Mouse (Mus musculus): ENCODE results near the gene Prkar1b. TPM values are rescaled to one million over a fixed set of nuclear protein-coding genes. Genes with fewer than 3 reads are reported as not detected.

Prkar1b gene
- polyA plus RNA-seq, 1 experiment from 2014 or later = 207 TPM

GRCm38 (mm10) chr5:139073977-139074376 is 75.8 kb downstream of the Prkar1b start:
- no peak for ATAC-seq (ENCODE audit: low read depth)
- no peaks in the 10 kb centered on the region for H3K27me3 ChIP-seq (ENCODE audit: control insufficient read depth, insufficient read depth, low read length)
- 74% methylated on average over 7 of the region's 7 CpGs for WGBS

DNA sequence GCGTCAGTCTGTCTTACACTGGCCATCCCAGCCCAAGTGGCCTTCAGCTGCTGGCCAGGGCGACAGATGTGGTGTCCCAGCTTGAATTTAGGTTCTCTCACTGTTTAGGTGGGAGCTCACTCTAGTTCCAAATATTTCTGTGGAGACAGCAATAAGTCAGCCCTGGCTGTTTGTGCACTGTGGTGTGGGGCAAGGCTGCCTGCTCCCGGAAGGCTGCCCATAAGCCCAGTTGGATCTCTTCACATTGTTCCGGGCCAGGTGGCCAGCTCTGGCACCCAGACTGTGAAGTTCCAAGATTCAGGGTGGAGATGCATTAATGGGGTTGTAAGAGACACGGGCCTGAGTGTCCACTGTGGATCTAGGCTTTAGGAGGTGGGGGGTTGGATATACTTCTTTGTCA is 76.9 kb downstream of the Prkar1b start:
- 90% methylated on average over 5 of the region's 5 CpGs for WGBS
- H3K27me3 ChIP-seq (ENCODE audit: control insufficient read depth, insufficient read depth, low read length) = no peaks in the 10 kb centered on the region
- no peak overlapping the region for H3K4me3 ChIP-seq (ENCODE audit: low read depth, low read length)
- peaks cover 14% of the 10 kb centered on the region; the same call in 1 of the 2 replicates for H3K4me1 ChIP-seq (ENCODE audit: control insufficient read depth, insufficient read depth, low read length)
- H3K27ac ChIP-seq (ENCODE audit: low read depth, low read length) = no peak overlapping the region
- no peaks in the 10 kb centered on the region for H3K9me3 ChIP-seq (ENCODE audit: control insufficient read depth, low read length)
- no peak for ATAC-seq (ENCODE audit: low read depth)
- H3K4me2 ChIP-seq (ENCODE audit: low read depth, low read length) = no peak overlapping the region
- H3K9ac ChIP-seq (replicated peaks; ENCODE audit: low read depth, low read length) = no peak overlapping the region
- no peaks in the 10 kb centered on the region for H3K36me3 ChIP-seq (ENCODE audit: control insufficient read depth, insufficient read depth, low read length)

More at GRCm38 (mm10) chr5:139073977-139074376, 75.8 kb downstream of the Prkar1b start:
- no peak overlapping the region for H3K9ac ChIP-seq (replicated peaks; ENCODE audit: low read depth, low read length)
- peaks cover 14% of the 10 kb centered on the region; the same call in 1 of the 2 replicates for H3K4me1 ChIP-seq (ENCODE audit: control insufficient read depth, insufficient read depth, low read length)
- no peak overlapping the region for H3K27ac ChIP-seq (ENCODE audit: low read depth, low read length)
- H3K4me2 ChIP-seq (ENCODE audit: low read depth, low read length) = no peak overlapping the region
- no peaks in the 10 kb centered on the region for H3K9me3 ChIP-seq (ENCODE audit: control insufficient read depth, low read length)
- H3K36me3 ChIP-seq (ENCODE audit: control insufficient read depth, insufficient read depth, low read length) = no peaks in the 10 kb centered on the region
- no peak overlapping the region for H3K4me3 ChIP-seq (ENCODE audit: low read depth, low read length)

DNA sequence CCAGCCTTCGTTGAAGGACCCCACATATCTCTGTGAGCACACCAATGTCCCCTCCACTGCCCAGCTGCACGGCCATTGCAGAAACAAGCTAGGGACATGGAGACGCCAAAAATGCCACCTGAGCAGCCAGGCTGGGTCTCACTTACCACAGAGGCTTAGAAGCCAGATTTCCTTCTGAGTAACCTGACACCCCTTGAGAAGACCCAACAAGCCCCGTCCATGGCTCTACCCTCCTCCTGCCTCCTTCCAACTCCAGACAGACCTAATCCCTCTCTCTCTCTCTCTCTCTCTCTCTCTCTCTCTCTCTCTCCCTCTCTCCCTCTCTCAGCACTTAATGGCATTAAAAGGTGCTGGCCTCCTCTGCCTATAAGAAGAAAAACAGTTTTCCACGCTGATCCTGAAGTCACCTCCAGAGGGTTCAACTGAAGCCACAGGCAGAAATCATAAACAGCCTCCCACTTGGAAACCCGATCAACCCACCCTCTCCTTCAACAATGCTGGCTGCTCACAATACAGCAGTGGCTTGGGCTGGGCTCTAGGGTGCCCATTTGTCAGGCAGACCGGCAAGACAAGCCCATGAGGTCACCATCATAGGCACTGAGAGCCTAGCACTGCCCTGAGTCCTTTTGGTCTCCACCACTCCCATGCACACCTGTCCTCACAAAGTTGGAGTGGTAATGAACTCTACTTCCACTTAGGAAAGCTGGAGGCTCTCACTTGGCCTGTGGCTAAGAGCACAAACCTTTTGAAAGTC is 82.8 kb downstream of the Prkar1b start:
- no peak overlapping the region for H3K9ac ChIP-seq (replicated peaks; ENCODE audit: low read depth, low read length)
- no peak overlapping the region for H3K4me3 ChIP-seq (ENCODE audit: low read depth, low read length)
- no peaks in the 10 kb centered on the region for H3K36me3 ChIP-seq (ENCODE audit: control insufficient read depth, insufficient read depth, low read length)
- no peaks in the 10 kb centered on the region for H3K4me1 ChIP-seq (ENCODE audit: control insufficient read depth, insufficient read depth, low read length)
- WGBS = 45% methylated on average over 7 of the region's 7 CpGs
- no peak for ATAC-seq (ENCODE audit: low read depth)
- no peak overlapping the region for H3K4me2 ChIP-seq (ENCODE audit: low read depth, low read length)
- no peaks in the 10 kb centered on the region for H3K27me3 ChIP-seq (ENCODE audit: control insufficient read depth, insufficient read depth, low read length)
- no peak overlapping the region for H3K27ac ChIP-seq (ENCODE audit: low read depth, low read length)
- no peaks in the 10 kb centered on the region for H3K9me3 ChIP-seq (ENCODE audit: control insufficient read depth, low read length)

- H3K9me3 ChIP-seq (ENCODE audit: control insufficient read depth, low read length) = no peaks in the 10 kb centered on the region
- H3K27ac ChIP-seq (ENCODE audit: low read depth, low read length) = no peak overlapping the region
- H3K4me2 ChIP-seq (ENCODE audit: low read depth, low read length) = no peak overlapping the region
- WGBS = 56% methylated on average over 5 of the region's 5 CpGs
- no peaks in the 10 kb centered on the region for H3K4me1 ChIP-seq (ENCODE audit: control insufficient read depth, insufficient read depth, low read length)
- H3K27me3 ChIP-seq (ENCODE audit: control insufficient read depth, insufficient read depth, low read length) = no peaks in the 10 kb centered on the region
- ATAC-seq (ENCODE audit: low read depth) = no peak
- H3K9ac ChIP-seq (replicated peaks; ENCODE audit: low read depth, low read length) = no peak overlapping the region
- no peaks in the 10 kb centered on the region for H3K36me3 ChIP-seq (ENCODE audit: control insufficient read depth, insufficient read depth, low read length)
- no peak overlapping the region for H3K4me3 ChIP-seq (ENCODE audit: low read depth, low read length)
Measured at GRCm38 (mm10) chr5:139064611-139065010, 85.2 kb downstream of the Prkar1b start.

DNA sequence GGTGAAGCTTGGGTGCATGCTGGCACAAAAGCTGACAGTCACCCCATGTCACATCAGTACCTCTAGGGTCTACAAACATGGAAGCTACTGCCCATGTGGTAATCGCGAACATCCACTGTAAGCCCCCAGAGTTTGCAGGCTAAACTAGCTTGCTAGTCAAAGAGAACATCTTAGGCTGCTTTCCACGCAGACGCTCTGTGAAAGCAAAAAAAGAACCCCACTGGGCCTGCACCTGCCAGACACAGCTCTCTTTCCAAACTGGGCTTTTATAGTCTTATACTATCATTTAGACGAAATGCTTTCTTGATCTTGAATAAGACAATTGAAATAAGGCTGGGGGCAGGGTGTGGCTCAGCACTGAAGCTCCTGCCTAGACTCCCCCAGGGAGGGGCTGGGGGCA is 88.1 kb downstream of the Prkar1b start:
- Histone ChIP-seq H3K4me2 (ENCODE audit: low read depth, low read length) (no peak overlapping the region), H3K27ac (ENCODE audit: low read depth, low read length) (no peak overlapping the region), H3K4me3 (ENCODE audit: low read depth, low read length) (no peak overlapping the region), H3K27me3 (ENCODE audit: control insufficient read depth, insufficient read depth, low read length) (no peaks in the 10 kb centered on the region), H3K9ac (replicated peaks; ENCODE audit: low read depth, low read length) (no peak overlapping the region), H3K4me1 (ENCODE audit: control insufficient read depth, insufficient read depth, low read length) (no peaks in the 10 kb centered on the region), H3K36me3 (ENCODE audit: control insufficient read depth, insufficient read depth, low read length) (no peaks in the 10 kb centered on the region), H3K9me3 (ENCODE audit: control insufficient read depth, low read length) (no peaks in the 10 kb centered on the region)
- ATAC-seq (ENCODE audit: low read depth) = no peak
- 66% methylated on average over 5 of the region's 5 CpGs for WGBS

GRCm38 (mm10) chr5:139060460-139061051 is 89.2 kb downstream of the Prkar1b start:
- Histone ChIP-seq H3K9ac (replicated peaks; ENCODE audit: low read depth, low read length) (no peak overlapping the region), H3K27ac (ENCODE audit: low read depth, low read length) (no peak overlapping the region), H3K4me1 (ENCODE audit: control insufficient read depth, insufficient read depth, low read length) (no peaks in the 10 kb centered on the region), H3K4me2 (ENCODE audit: low read depth, low read length) (no peak overlapping the region), H3K27me3 (ENCODE audit: control insufficient read depth, insufficient read depth, low read length) (no peaks in the 10 kb centered on the region), H3K36me3 (ENCODE audit: control insufficient read depth, insufficient read depth, low read length) (no peaks in the 10 kb centered on the region), H3K9me3 (ENCODE audit: control insufficient read depth, low read length) (no peaks in the 10 kb centered on the region), H3K4me3 (ENCODE audit: low read depth, low read length) (no peak overlapping the region)
- WGBS = 83% methylated on average over 12 of the region's 12 CpGs
- ATAC-seq (ENCODE audit: low read depth) = no peak

- Histone ChIP-seq H3K36me3 (ENCODE audit: control insufficient read depth, insufficient read depth, low read length) (peaks cover 14% of the 10 kb centered on the region), H3K4me1 (ENCODE audit: control insufficient read depth, insufficient read depth, low read length) (no peaks in the 10 kb centered on the region), H3K27me3 (ENCODE audit: control insufficient read depth, insufficient read depth, low read length) (no peaks in the 10 kb centered on the region), H3K4me3 (ENCODE audit: low read depth, low read length) (no peak overlapping the region), H3K9me3 (ENCODE audit: control insufficient read depth, low read length) (no peaks in the 10 kb centered on the region), H3K4me2 (ENCODE audit: low read depth, low read length) (no peak overlapping the region), H3K9ac (replicated peaks; ENCODE audit: low read depth, low read length) (no peak overlapping the region), H3K27ac (ENCODE audit: low read depth, low read length) (no peak overlapping the region)
- 89% methylated on average over 10 of the region's 10 CpGs for WGBS
- ATAC-seq (ENCODE audit: low read depth) = no peak
Measured at GRCm38 (mm10) chr5:139053176-139053575, 96.6 kb downstream of the Prkar1b start.

DNA sequence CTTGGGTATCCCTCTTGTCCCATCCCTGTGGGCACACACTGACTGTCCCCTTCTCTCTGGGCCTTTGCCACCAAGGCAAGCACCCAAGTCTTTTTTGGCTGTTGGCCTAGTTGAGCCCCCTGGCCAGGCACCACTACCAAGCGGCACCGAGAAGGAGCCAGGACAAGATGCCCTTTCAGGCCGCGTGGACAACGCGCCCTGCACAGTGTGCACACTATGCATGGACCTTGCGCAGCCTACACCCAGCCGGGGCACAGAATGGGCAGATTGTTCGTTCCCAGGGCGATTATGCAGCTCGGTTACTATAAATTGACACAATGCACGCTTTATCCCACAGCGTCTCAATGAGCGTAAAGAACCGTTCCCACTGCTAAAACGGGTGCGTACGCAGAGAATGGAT is 98.5 kb downstream of the Prkar1b start:
- no peak overlapping the region for H3K4me2 ChIP-seq (ENCODE audit: low read depth, low read length)
- no peak overlapping the region for H3K4me3 ChIP-seq (ENCODE audit: low read depth, low read length)
- no peaks in the 10 kb centered on the region for H3K4me1 ChIP-seq (ENCODE audit: control insufficient read depth, insufficient read depth, low read length)
- no peak overlapping the region for H3K27ac ChIP-seq (ENCODE audit: low read depth, low read length)
- H3K9ac ChIP-seq (replicated peaks; ENCODE audit: low read depth, low read length) = no peak overlapping the region
- WGBS = 36% methylated on average over 18 of the region's 18 CpGs
- H3K27me3 ChIP-seq (ENCODE audit: control insufficient read depth, insufficient read depth, low read length) = no peaks in the 10 kb centered on the region
- H3K36me3 ChIP-seq (ENCODE audit: control insufficient read depth, insufficient read depth, low read length) = peaks cover 14% of the 10 kb centered on the region
- ATAC-seq (ENCODE audit: low read depth) = peak; percentile 65; the same call in 1 of the 2 replicates
- H3K9me3 ChIP-seq (ENCODE audit: control insufficient read depth, low read length) = no peaks in the 10 kb centered on the region

GRCm38 (mm10) chr5:139049367-139049766 is 100.4 kb downstream of the Prkar1b start:
- no peaks in the 10 kb centered on the region for H3K4me1 ChIP-seq (ENCODE audit: control insufficient read depth, insufficient read depth, low read length)
- no peaks in the 10 kb centered on the region for H3K27me3 ChIP-seq (ENCODE audit: control insufficient read depth, insufficient read depth, low read length)
- no peak overlapping the region for H3K27ac ChIP-seq (ENCODE audit: low read depth, low read length)
- H3K4me2 ChIP-seq (ENCODE audit: low read depth, low read length) = no peak overlapping the region
- no peaks in the 10 kb centered on the region for H3K9me3 ChIP-seq (ENCODE audit: control insufficient read depth, low read length)
- no peak for ATAC-seq (ENCODE audit: low read depth)
- no peak overlapping the region for H3K9ac ChIP-seq (replicated peaks; ENCODE audit: low read depth, low read length)
- WGBS = 89% methylated on average over 7 of the region's 7 CpGs
- no peak overlapping the region for H3K4me3 ChIP-seq (ENCODE audit: low read depth, low read length)
- H3K36me3 ChIP-seq (ENCODE audit: control insufficient read depth, insufficient read depth, low read length) = peaks cover 14% of the 10 kb centered on the region
